Mouse (Mus musculus) forebrain, embryonic 16.5 days (tissue): ENCODE results near the gene Ap1b1. TPM values are rescaled to one million over a fixed set of nuclear protein-coding genes. Genes with fewer than 3 reads are reported as not detected.

Experiments
- ATAC-seq: fragments of 200-750 bp; cut with Nextera tagmentation; 2 replicates; pipeline ENCODE4 v1.8.0; 2017; ENCODE audit warnings: mild to moderate bottlenecking, moderate library complexity
- H3K27ac ChIP-seq: fragments of 300-500 bp; sonication (generic); 2 replicates; pipeline ENCODE4 v1.5.1; 2014; ENCODE audit warnings: low read length, control low read depth
- H3K27me3 ChIP-seq: fragments of 300-500 bp; sonication (generic); replicated peaks from 2 replicates; pipeline ENCODE4 v1.6.1; 2014; ENCODE audit warnings: low read length; ENCODE audit not compliant: control insufficient read depth, insufficient read depth
- H3K36me3 ChIP-seq: fragments of 300-500 bp; sonication (generic); 2 replicates; pipeline ENCODE4 v1.6.1; 2014; ENCODE audit not compliant: control insufficient read depth, insufficient read depth
- H3K4me1 ChIP-seq: fragments of 300-500 bp; sonication (generic); replicated peaks from 2 replicates; pipeline ENCODE4 v1.6.1; 2014; ENCODE audit warnings: low read length; ENCODE audit not compliant: control insufficient read depth, insufficient read depth
- H3K4me2 ChIP-seq: fragments of 300-500 bp; sonication (generic); 2 replicates; pipeline ENCODE4 v1.6.1; 2014; ENCODE audit warnings: mild to moderate bottlenecking, low read length, control low read depth
- H3K4me3 ChIP-seq: fragments of 300-500 bp; sonication (generic); replicated peaks from 2 replicates; pipeline ENCODE4 v1.5.1; 2014; ENCODE audit warnings: mild to moderate bottlenecking, low read length, control low read depth
- H3K9ac ChIP-seq: fragments of 300-500 bp; sonication (generic); replicated peaks from 2 replicates; pipeline ENCODE4 v1.6.1; 2014; ENCODE audit warnings: low read depth, low read length, control low read depth
- H3K9me3 ChIP-seq: fragments of 300-500 bp; sonication (generic); 2 replicates; pipeline ENCODE4 v1.6.1; 2016; ENCODE audit warnings: low read length; ENCODE audit not compliant: control insufficient read depth
- WGBS: fragments of 180-500 bp; shearing (Covaris S2); extraction: QIAGEN DNeasy Blood & Tissue Kit; methylation state at CpG from one replicate; pipeline ENCODE4 v1.1.7; 2014; 5-methylcytosine and 5-hydroxymethylcytosine counted together
- polyA plus RNA-seq: library from polyadenylated mRNA; unstranded; fragments of >200 nt; fragmentation: Nextera tagmentation; extraction: Ambion mirVana; gene quantifications from 2 replicates; pipeline ENCODE4 v1.2.1, GENCODE M21; 2015

Ap1b1 gene
- polyA plus RNA-seq, 1 experiment from 2014 or later, result 92.1 TPM

DNA sequence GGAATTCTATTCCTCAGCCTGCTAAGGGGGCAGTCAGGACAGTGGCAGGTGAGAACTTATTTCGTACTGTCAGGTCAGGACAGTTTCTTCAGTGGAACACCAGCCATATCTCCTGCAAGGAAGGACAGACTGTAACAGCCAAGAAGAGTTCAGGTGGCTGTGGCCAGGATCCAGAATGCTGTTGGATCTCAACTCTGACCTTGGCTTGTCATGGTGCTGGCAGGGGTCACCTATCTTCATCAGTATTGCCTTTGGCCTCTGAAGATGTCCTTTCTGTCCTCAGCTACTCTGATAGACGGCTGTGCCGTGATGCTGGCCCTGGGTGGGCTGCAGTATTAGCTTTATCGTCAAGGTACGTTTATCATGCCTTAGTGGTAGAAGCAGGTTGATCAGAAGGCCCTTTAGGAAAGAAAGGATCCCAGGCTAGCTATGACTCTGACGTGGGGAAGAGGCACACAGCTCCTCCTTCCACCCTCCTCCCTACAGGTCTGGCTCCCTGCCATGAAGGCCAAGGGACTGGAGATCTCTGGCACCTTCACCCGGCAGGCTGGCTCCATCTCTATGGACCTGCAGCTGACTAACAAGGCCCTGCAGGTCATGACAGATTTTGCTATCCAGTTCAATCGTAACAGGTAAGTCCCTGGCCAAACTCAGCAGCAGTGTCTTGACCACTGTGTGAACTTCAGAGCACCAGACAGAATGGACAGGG is 50.7 kb downstream of the Ap1b1 start:
- Histone ChIP-seq H3K36me3 (peaks cover 32% of the 10 kb centered on the region), H3K4me1 (no peaks in the 10 kb centered on the region; the same call in 1 of the 2 replicates), H3K9me3 (no peaks in the 10 kb centered on the region), H3K27ac (no peak overlapping the region), H3K4me2 (no peak overlapping the region), H3K9ac (no peak overlapping the region), H3K4me3 (no peak overlapping the region), H3K27me3 (no peaks in the 10 kb centered on the region)
- no peak for ATAC-seq
- WGBS, result 77% methylated on average over 8 of the region's 8 CpGs

- Histone ChIP-seq H3K27me3 (no peaks in the 10 kb centered on the region), H3K4me3 (no peak overlapping the region), H3K9me3 (no peaks in the 10 kb centered on the region), H3K27ac (no peak overlapping the region), H3K4me1 (no peaks in the 10 kb centered on the region), H3K36me3 (peaks cover 21% of the 10 kb centered on the region), H3K4me2 (no peak overlapping the region), H3K9ac (no peak overlapping the region)
- ATAC-seq, result no peak
- WGBS, result 89% methylated on average over 5 of the region's 5 CpGs
These were observed 54.0 kb downstream of the Ap1b1 start for GRCm38 (mm10) chr11:5040585-5040984.

- peaks cover 20% of the 10 kb centered on the region for H3K36me3 ChIP-seq
- ATAC-seq, result no peak
These were observed 54.6 kb downstream of the Ap1b1 start for GRCm38 (mm10) chr11:5041144-5041780.

DNA sequence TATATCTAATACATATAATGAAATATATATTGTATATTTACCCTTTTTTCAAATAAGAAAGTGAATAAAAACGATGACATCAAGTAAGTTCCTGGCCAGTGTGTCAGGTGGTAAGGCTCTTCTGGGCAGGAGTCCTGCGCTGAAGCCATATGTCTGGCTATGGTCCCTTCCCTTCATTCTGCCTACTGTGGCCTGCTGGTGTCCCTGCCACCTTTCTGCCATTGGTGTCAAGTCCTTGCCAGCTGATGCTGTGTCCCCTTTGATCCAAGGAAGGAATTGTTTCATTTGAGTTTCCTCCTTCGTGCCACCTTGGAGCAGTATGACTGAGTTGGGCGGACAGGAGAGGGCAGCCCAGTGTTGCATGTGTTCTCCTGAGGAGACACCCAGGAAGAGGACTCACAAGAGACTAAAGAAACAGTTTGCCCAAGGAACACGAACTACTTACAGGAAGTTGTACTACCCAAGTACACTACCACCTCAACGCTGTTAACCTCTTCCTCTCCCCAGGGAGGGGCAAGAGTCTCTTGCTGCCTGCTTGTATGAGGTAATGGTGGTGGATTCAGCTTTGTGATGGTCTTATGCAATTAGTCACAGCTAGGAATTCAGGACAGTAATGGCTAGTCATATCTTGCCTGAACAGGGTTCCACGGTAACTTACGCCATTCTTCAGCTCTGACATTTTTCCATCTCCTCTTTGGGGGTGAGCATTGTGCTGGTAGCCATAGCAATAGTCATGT is 56.2 kb downstream of the Ap1b1 start:
- no peak for ATAC-seq
- peaks cover 13% of the 10 kb centered on the region; the same call in 1 of the 2 replicates for H3K36me3 ChIP-seq
- WGBS, result 91% methylated on average over 8 of the region's 8 CpGs

More at GRCm38 (mm10) chr11:5041144-5041780, 54.6 kb downstream of the Ap1b1 start:
- H3K27me3 ChIP-seq, result no peaks in the 10 kb centered on the region
- WGBS, result 85% methylated on average over 18 of the region's 18 CpGs
- H3K9ac ChIP-seq, result no peak overlapping the region
- H3K9me3 ChIP-seq, result no peaks in the 10 kb centered on the region
- no peak overlapping the region for H3K27ac ChIP-seq
- no peak overlapping the region for H3K4me2 ChIP-seq
- no peak overlapping the region for H3K4me3 ChIP-seq
- no peaks in the 10 kb centered on the region for H3K4me1 ChIP-seq

GRCm38 (mm10) chr11:5046321-5046926 is 59.8 kb downstream of the Ap1b1 start:
- no peak overlapping the region for H3K4me3 ChIP-seq
- H3K9ac ChIP-seq, result no peak overlapping the region
- H3K9me3 ChIP-seq, result no peaks in the 10 kb centered on the region
- H3K27me3 ChIP-seq, result no peaks in the 10 kb centered on the region
- no peak overlapping the region for H3K4me2 ChIP-seq
- 47% methylated on average over 12 of the region's 12 CpGs for WGBS
- 0 out of 2 replicates have a peak, but pooled peaks cover 5% of the 10 kb centered on the region for H3K36me3 ChIP-seq
- H3K27ac ChIP-seq, result no peak overlapping the region
- no peak for ATAC-seq
- no peaks in the 10 kb centered on the region for H3K4me1 ChIP-seq

More for the DNA sequence above, 56.2 kb downstream of the Ap1b1 start:
- Histone ChIP-seq H3K4me3 (no peak overlapping the region), H3K9ac (no peak overlapping the region), H3K27ac (no peak overlapping the region), H3K27me3 (no peaks in the 10 kb centered on the region), H3K4me1 (no peaks in the 10 kb centered on the region), H3K9me3 (no peaks in the 10 kb centered on the region), H3K4me2 (no peak overlapping the region)

DNA sequence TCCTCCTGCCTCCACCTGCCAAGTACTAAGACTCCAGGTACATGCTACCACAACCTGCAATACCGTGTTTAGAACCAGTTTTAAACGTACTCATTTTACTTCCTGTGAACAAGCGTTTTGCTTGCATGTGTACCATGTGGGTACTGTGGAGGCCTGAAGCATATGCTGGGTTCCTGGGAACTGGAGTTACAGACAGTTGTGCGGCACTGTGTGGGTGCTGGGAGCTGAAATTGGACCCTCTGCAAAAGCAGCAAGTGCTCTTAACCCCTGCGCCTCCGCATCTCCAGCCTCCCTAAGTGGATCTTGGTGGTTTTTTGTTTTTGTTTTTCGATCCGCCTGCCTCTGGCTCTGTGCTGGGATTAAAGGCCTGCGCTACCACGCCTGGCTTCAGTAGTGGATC is 65.0 kb downstream of the Ap1b1 start:
- 73% methylated on average over 10 of the region's 10 CpGs for WGBS
- Histone ChIP-seq H3K27ac (no peak overlapping the region), H3K4me3 (no peak overlapping the region), H3K4me2 (no peak overlapping the region), H3K4me1 (peaks cover 6% of the 10 kb centered on the region), H3K36me3 (no peaks in the 10 kb centered on the region), H3K9ac (no peak overlapping the region), H3K27me3 (peaks cover 3% of the 10 kb centered on the region; the same call in 1 of the 2 replicates), H3K9me3 (no peaks in the 10 kb centered on the region)
- no peak for ATAC-seq

DNA sequence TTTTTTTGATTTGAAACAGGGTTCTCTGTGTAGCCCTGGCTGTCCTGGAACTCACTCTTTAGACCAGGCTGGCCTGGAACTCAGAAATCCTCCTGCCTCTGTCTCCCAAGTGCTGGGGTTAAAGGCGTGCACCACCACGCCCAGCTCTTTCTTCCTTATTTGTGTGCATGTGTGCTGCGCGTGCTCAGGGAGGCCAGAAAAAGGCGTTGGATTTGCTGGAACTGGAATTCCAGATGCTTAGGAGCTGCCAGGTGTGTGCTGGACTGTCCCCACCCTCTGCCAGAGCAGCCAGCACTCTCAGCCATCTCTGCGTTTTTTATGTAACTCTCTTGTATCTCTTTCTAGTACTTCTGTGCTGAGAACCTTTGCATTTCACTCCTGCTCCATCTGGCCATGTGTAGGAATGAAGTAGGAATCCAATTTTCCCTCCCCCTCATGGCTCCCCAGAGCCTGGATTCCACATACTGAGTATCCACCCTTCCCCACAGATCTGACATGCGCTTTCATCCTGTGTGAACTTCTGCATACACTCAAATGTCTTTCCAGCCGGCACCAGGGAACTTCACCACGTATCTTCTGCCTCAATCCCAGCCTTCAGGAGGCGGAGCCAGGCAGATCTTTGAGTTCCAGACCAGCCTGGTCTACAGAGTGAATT is 65.7 kb downstream of the Ap1b1 start:
- Histone ChIP-seq H3K4me1 (peaks cover 9% of the 10 kb centered on the region), H3K9ac (no peak overlapping the region), H3K9me3 (no peaks in the 10 kb centered on the region), H3K36me3 (no peaks in the 10 kb centered on the region), H3K27me3 (peaks cover 9% of the 10 kb centered on the region; the same call in 1 of the 2 replicates), H3K27ac (no peak overlapping the region), H3K4me3 (no peak overlapping the region), H3K4me2 (no peak overlapping the region)
- WGBS, result 71% methylated on average over 10 of the region's 10 CpGs
- no peak for ATAC-seq

DNA sequence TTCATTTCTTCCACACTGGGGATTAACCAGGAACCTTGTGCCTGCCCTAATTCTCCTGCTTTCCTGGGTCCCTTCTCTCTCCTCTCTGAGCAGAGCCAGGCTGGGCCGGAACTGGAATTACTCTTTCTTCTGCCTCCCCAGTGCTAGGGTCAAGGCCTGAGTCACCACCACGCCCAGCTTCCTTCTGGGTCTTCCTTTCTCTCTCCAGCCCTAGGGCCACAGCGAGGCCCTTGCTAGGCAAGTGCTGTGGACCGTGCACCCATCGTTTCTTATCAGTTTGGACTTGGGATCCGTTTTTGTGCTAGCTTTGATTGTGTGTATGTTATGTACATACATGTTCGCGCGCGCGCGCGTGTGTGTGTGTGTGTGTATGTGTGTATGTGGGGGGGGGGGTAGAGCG is 67.5 kb downstream of the Ap1b1 start:
- Histone ChIP-seq H3K4me3 (no peak overlapping the region), H3K4me1 (peaks cover 18% of the 10 kb centered on the region), H3K4me2 (no peak overlapping the region), H3K9me3 (no peaks in the 10 kb centered on the region), H3K9ac (no peak overlapping the region), H3K27me3 (peaks cover 22% of the 10 kb centered on the region), H3K27ac (no peak overlapping the region), H3K36me3 (no peaks in the 10 kb centered on the region)
- no peak for ATAC-seq
- 92% methylated on average over 14 of the region's 14 CpGs for WGBS
